Mouse (Mus musculus) monocyte, adult 5-6 weeks (primary cell): ENCODE results near the gene Naa25. TPM values are rescaled to one million over a fixed set of nuclear protein-coding genes. Genes with fewer than 3 reads are reported as not detected.

Source experiments
- ATAC-seq: fragments of 153-309, 156-312 bp; replicated peaks from 2 replicates; pipeline ENCODE4 v1.8.0; 2017; ENCODE audit warnings: mild to moderate bottlenecking; ENCODE audit not compliant: low TSS enrichment, insufficient number of reproducible peaks, severe bottlenecking, poor library complexity, low FRiP score
- total RNA-seq: library from RNA; stranded (forward); fragments of 200-1000, 200-491, 200-594 nt; gene quantifications from 3 replicates; pipeline ENCODE4 v1.2.3, GENCODE M21; 2017

The Naa25 gene
- total RNA-seq, 1 experiment from 2014 or later, result 38.6 TPM

- no peak for ATAC-seq
These were observed 8.6 kb upstream of the Naa25 start for GRCm38 (mm10) chr5:121389106-121389505.

- no peak for ATAC-seq
These were observed 8.0 kb upstream of the Naa25 start for GRCm38 (mm10) chr5:121389691-121390090.

- no peak for ATAC-seq
These were observed 4.9 kb upstream of the Naa25 start for GRCm38 (mm10) chr5:121392667-121393380.

GRCm38 (mm10) chr5:121393402-121393801 lies 4.3 kb upstream of the Naa25 start:
- no peak for ATAC-seq

- no peak for ATAC-seq
These were observed 2.1 kb upstream of the Naa25 start for GRCm38 (mm10) chr5:121395621-121396020.

GRCm38 (mm10) chr5:121398146-121398964 lies 619 bp downstream of the Naa25 start:
- ATAC-seq, result no peak

GRCm38 (mm10) chr5:121398965-121399462 lies 1.3 kb downstream of the Naa25 start:
- ATAC-seq, result no peak

- no peak for ATAC-seq
These were observed 1.8 kb downstream of the Naa25 start for GRCm38 (mm10) chr5:121399540-121399939.

- ATAC-seq, result no peak
These were observed 2.3 kb downstream of the Naa25 start for GRCm38 (mm10) chr5:121400064-121400463.

- no peak for ATAC-seq
These were observed 3.1 kb downstream of the Naa25 start for GRCm38 (mm10) chr5:121400849-121401248.

GRCm38 (mm10) chr5:121407856-121408255 lies 10.1 kb downstream of the Naa25 start:
- no peak for ATAC-seq

GRCm38 (mm10) chr5:121410975-121411374 lies 13.2 kb downstream of the Naa25 start:
- ATAC-seq, result no peak

GRCm38 (mm10) chr5:121420721-121421120 lies 23.0 kb downstream of the Naa25 start:
- no peak for ATAC-seq

GRCm38 (mm10) chr5:121422787-121423186 lies 25.1 kb downstream of the Naa25 start:
- ATAC-seq, result no peak

GRCm38 (mm10) chr5:121423297-121423696 lies 25.6 kb downstream of the Naa25 start:
- no peak for ATAC-seq

- no peak for ATAC-seq
These were observed 31.2 kb downstream of the Naa25 start for GRCm38 (mm10) chr5:121428954-121429353.

GRCm38 (mm10) chr5:121438131-121438530 lies 40.4 kb downstream of the Naa25 start:
- no peak for ATAC-seq

- no peak for ATAC-seq
These were observed 41.0 kb downstream of the Naa25 start for GRCm38 (mm10) chr5:121438756-121439155.

- no peak for ATAC-seq
These were observed 45.8 kb downstream of the Naa25 start for GRCm38 (mm10) chr5:121443548-121443947.

GRCm38 (mm10) chr5:121444870-121445269 lies 47.1 kb downstream of the Naa25 start:
- no peak for ATAC-seq
